Mouse (Mus musculus) Patski (cell line): ENCODE data around the gene Vmp1. TPM values are rescaled to one million over a fixed set of nuclear protein-coding genes. Genes with fewer than 3 reads are reported as not detected.
A peak's percentile ranks its signal among the peaks of the same experiment; 100 is the strongest.

Experiments used
- ATAC-seq: fragments of 100-300 bp; one replicate; pipeline ENCODE4 v1.8.0; 2021
- CTCF ChIA-PET: fragments of 350-600 bp; sonication (Branson Sonifier 250); formaldehyde crosslinking; loops from one replicate; lab custom pipeline; 2022; ENCODE audit warnings: inconsistent platforms; lab: Charles Lee
- POLR2A ChIA-PET: fragments of 350-600 bp; sonication (Branson Sonifier 250); formaldehyde crosslinking; loops from one replicate; lab custom pipeline; 2022; ENCODE audit warnings: antibody characterized with exemption, inconsistent platforms; lab: Charles Lee
- DNase-seq: peaks from one replicate; pipeline ENCODE4 v3.0.0-alpha.2; 2011; ENCODE audit warnings: low read depth, low spot score
- H3K27me3 ChIP-seq: fragments of 371-371 bp; one replicate; pipeline ENCODE4 v1.5.1; 2021
- CTCF ChIP-seq: fragments of 100-300 bp; IDR thresholded peaks from one replicate; pipeline ENCODE4 v1.5.1; 2021
- in situ Hi-C: fragments of 300-500 bp; cut with MboI; formaldehyde crosslinking; loops from 3 replicates; pipeline ENCODE4 v1.11.1; 2018; ENCODE audit warnings: low pct_unique_long_range_greater_than_20kb, mixed read lengths
- polyA plus RNA-seq: library from polyadenylated mRNA; unstranded; gene quantifications from one replicate; pipeline ENCODE4 v1.2.3, GENCODE M21; 2021

Vmp1 gene
- polyA plus RNA-seq, 1 experiment from 2014 or later, result 443 TPM

- POLR2A ChIA-PET, result interaction anchor here (0.7 kb wide), 1 partner anchor 25 kb away, joined by 3 read pairs; no protein-coding TSS in a partner anchor
- in situ Hi-C loops, result loop anchor here (5.0 to 25.0 kb wide), 3 partner anchors 91 to 446 kb away; partner anchors contain the start of gene Brip1
- CTCF ChIA-PET, result interaction anchor here (1.0 kb wide), 2 partner anchors 10 to 24 kb away, joined by 3 to 4 read pairs; no protein-coding TSS in a partner anchor
- ATAC-seq (no peak), DNase-seq (no peak)
- no peaks in the 10 kb centered on the region for H3K27me3 ChIP-seq
- no peak for TF ChIP-seq CTCF
These were observed 25.8 kb downstream of the Vmp1 start for GRCm38 (mm10) chr11:86657863-86658262.

GRCm38 (mm10) chr11:86656849-86657567, 26.6 kb downstream of the Vmp1 start:
- POLR2A ChIA-PET, result interaction anchor here (0.9 to 1.0 kb wide), 2 partner anchors 39 to 82 kb away, joined by 3 read pairs; no protein-coding TSS in a partner anchor
- TF ChIP-seq CTCF, result no peak
- DNase-seq, result no peak
- in situ Hi-C loops, result loop anchor here (5.0 to 25.0 kb wide), 3 partner anchors 90 to 445 kb away; partner anchors contain the start of gene Brip1
- CTCF ChIA-PET, result interaction anchor here (1.0 to 9.6 kb wide), 5 partner anchors 11 to 88 kb away, joined by 3 to 228 read pairs (median 4); no protein-coding TSS in a partner anchor
- ATAC-seq, result no peak
- no peaks in the 10 kb centered on the region for H3K27me3 ChIP-seq

GRCm38 (mm10) chr11:86655671-86656070, 28.0 kb downstream of the Vmp1 start:
- DNase-seq (no peak), ATAC-seq (no peak)
- peak; percentile 38 for TF ChIP-seq CTCF
- POLR2A ChIA-PET, result interaction anchor here (0.9 to 10.9 kb wide), 2 partner anchors 72 to 81 kb away, joined by 3 to 258 read pairs; no protein-coding TSS in a partner anchor
- H3K27me3 ChIP-seq, result no peaks in the 10 kb centered on the region
- in situ Hi-C loops, result loop anchor here (5.0 to 25.0 kb wide), 3 partner anchors 88 to 443 kb away; partner anchors contain the start of gene Brip1
- CTCF ChIA-PET, result interaction anchor here (0.8 to 9.6 kb wide), 6 partner anchors 50 to 146 kb away, joined by 3 to 228 read pairs (median 3); no protein-coding TSS in a partner anchor

- DNase-seq (no peak), ATAC-seq (no peak)
- CTCF ChIA-PET, result interaction anchor here (0.6 to 9.6 kb wide), 19 partner anchors 8 to 364 kb away, joined by 3 to 228 read pairs (median 5); partner anchors contain the start of genes Rps6kb1 and Tubd1
- no peak for TF ChIP-seq CTCF
- in situ Hi-C loops, result loop anchor here (25.0 kb wide), 1 partner anchor 442 kb away; the partner anchor contains the start of gene Brip1
- POLR2A ChIA-PET, result interaction anchor here (1.1 to 10.9 kb wide), 4 partner anchors 71 to 357 kb away, joined by 3 to 258 read pairs (median 12); no protein-coding TSS in a partner anchor
- no peaks in the 10 kb centered on the region for H3K27me3 ChIP-seq
These were observed 29.5 kb downstream of the Vmp1 start for GRCm38 (mm10) chr11:86654096-86654495.

- no peaks in the 10 kb centered on the region for H3K27me3 ChIP-seq
- peak; percentile 83 for TF ChIP-seq CTCF
- ATAC-seq, result no peak
- peak; percentile 60 for DNase-seq
- ChIA-PET CTCF (interaction anchor here (0.6 to 9.6 kb wide), 22 partner anchors 9 to 365 kb away, joined by 3 to 228 read pairs (median 4); partner anchors contain the start of genes Rps6kb1 and Tubd1), POLR2A (interaction anchor here (1.0 to 10.9 kb wide), 9 partner anchors 10 to 357 kb away, joined by 3 to 258 read pairs (median 4); no protein-coding TSS in a partner anchor)
- in situ Hi-C loops, result loop anchor here (25.0 kb wide), 1 partner anchor 441 kb away; the partner anchor contains the start of gene Brip1
These were observed 30.2 kb downstream of the Vmp1 start for GRCm38 (mm10) chr11:86653446-86653845.

GRCm38 (mm10) chr11:86652578-86652979, 31.1 kb downstream of the Vmp1 start:
- in situ Hi-C loops, result loop anchor here (25.0 kb wide), 1 partner anchor 440 kb away; the partner anchor contains the start of gene Brip1
- ChIA-PET POLR2A (interaction anchor here (0.8 to 10.9 kb wide), 11 partner anchors 11 to 82 kb away, joined by 3 to 258 read pairs (median 4); partner anchors contain the start of gene Vmp1), CTCF (interaction anchor here (0.9 to 9.6 kb wide), 14 partner anchors 15 to 109 kb away, joined by 3 to 228 read pairs (median 6); partner anchors contain the start of genes Rps6kb1 and Tubd1)
- DNase-seq, result peak; percentile 64
- ATAC-seq, result peak; percentile 51
- no peak for TF ChIP-seq CTCF
- H3K27me3 ChIP-seq, result no peaks in the 10 kb centered on the region

GRCm38 (mm10) chr11:86650676-86651075, 33.0 kb downstream of the Vmp1 start:
- DNase-seq, result peak; percentile 89
- no peak for TF ChIP-seq CTCF
- ChIA-PET CTCF (interaction anchor here (1.5 to 9.6 kb wide), 6 partner anchors 10 to 186 kb away, joined by 3 to 228 read pairs (median 18); no protein-coding TSS in a partner anchor), POLR2A (interaction anchor here (0.7 to 10.9 kb wide), 7 partner anchors 15 to 106 kb away, joined by 3 to 258 read pairs (median 4); no protein-coding TSS in a partner anchor)
- in situ Hi-C loops, result loop anchor here (25.0 kb wide), 1 partner anchor 438 kb away; the partner anchor contains the start of gene Brip1
- peak; percentile 24 for ATAC-seq
- no peaks in the 10 kb centered on the region for H3K27me3 ChIP-seq

- in situ Hi-C loops, result no loop called here
- CTCF ChIA-PET, result interaction anchor here (1.5 to 9.6 kb wide), 4 partner anchors 9 to 81 kb away, joined by 3 to 228 read pairs (median 70); no protein-coding TSS in a partner anchor
- ATAC-seq, result no peak
These were observed 34.1 kb downstream of the Vmp1 start for GRCm38 (mm10) chr11:86649542-86649941.

GRCm38 (mm10) chr11:86647706-86648447, 35.8 kb downstream of the Vmp1 start:
- POLR2A ChIA-PET, result interaction anchor here (10.9 kb wide), 1 partner anchor 64 kb away, joined by 258 read pairs; no protein-coding TSS in a partner anchor
- in situ Hi-C loops, result no loop called here

More at GRCm38 (mm10) chr11:86649542-86649941, 34.1 kb downstream of the Vmp1 start:
- no peak for TF ChIP-seq CTCF
- H3K27me3 ChIP-seq, result no peaks in the 10 kb centered on the region
- POLR2A ChIA-PET, result interaction anchor here (1.1 to 10.9 kb wide), 3 partner anchors 46 to 66 kb away, joined by 3 to 258 read pairs (median 17); no protein-coding TSS in a partner anchor
- no peak for DNase-seq

More at GRCm38 (mm10) chr11:86647706-86648447, 35.8 kb downstream of the Vmp1 start:
- CTCF ChIA-PET, result interaction anchor here (1.3 to 9.6 kb wide), 3 partner anchors 11 to 79 kb away, joined by 3 to 228 read pairs (median 135); no protein-coding TSS in a partner anchor
- H3K27me3 ChIP-seq, result no peaks in the 10 kb centered on the region
- ATAC-seq, result no peak
- no peak for TF ChIP-seq CTCF
- no peak for DNase-seq
